Mouse (Mus musculus): ENCODE results near the gene Cdk19. TPM values are rescaled to one million over a fixed set of nuclear protein-coding genes. Genes with fewer than 3 reads are reported as not detected.

Gene Cdk19
- polyA plus RNA-seq, 1 experiment from 2014 or later, result 19.6 TPM

GRCm38 (mm10) chr10:40494181-40495162 lies 155.1 kb downstream of the Cdk19 start:
- H3K9ac ChIP-seq (replicated peaks; ENCODE audit: low read depth, low read length), result no peak overlapping the region
- no peaks in the 10 kb centered on the region for H3K36me3 ChIP-seq (ENCODE audit: control insufficient read depth, insufficient read depth)
- H3K4me3 ChIP-seq (replicated peaks; ENCODE audit: low read length), result no peak overlapping the region
- H3K9me3 ChIP-seq (ENCODE audit: control insufficient read depth, low read length), result no peaks in the 10 kb centered on the region
- no peak overlapping the region for H3K27ac ChIP-seq (ENCODE audit: low read length)
- H3K27me3 ChIP-seq (replicated peaks; ENCODE audit: control insufficient read depth, insufficient read depth, low read length), result no peaks in the 10 kb centered on the region
- ATAC-seq, result no peak
- H3K4me2 ChIP-seq (ENCODE audit: low read length), result no peak overlapping the region
- 84% methylated on average over 9 of the region's 9 CpGs for WGBS
- no peaks in the 10 kb centered on the region for H3K4me1 ChIP-seq (replicated peaks; ENCODE audit: control insufficient read depth, insufficient read depth, low read length)

DNA sequence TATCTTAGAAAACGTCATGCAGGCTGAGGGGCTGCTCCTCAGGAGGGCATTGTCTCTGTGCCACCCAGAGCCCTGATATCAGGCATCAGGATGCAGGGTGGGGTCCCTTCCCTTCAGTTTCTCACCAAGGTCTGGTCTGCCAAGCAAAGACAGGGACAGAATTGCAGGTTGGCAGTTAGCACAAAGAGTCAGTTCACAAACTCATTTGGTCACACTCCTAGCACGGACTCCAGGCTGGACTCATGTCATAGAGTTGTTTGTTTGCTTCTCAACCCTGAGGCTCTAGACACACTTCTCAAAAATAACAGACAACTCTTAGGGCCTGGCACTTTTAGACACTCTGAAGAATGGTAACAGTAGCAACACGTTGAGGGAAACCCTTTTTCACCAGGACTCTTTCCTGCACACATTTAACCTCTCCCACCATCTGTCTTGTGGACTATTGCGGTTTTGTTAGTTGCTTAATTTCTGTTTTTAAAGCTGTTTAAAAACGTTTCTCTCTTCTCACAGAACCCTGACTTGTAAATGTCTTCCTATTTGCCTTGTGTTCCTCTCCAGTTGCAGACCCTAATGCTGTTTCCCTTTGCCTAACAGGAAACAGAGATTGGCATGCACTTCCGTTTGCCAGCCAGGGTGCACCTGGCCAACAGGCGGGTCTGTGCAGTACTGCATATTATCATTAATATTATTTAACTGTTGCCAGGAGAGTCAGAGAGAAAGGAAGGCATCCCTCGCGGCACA lies 158.1 kb downstream of the Cdk19 start:
- H3K36me3 ChIP-seq (ENCODE audit: control insufficient read depth, insufficient read depth), result no peaks in the 10 kb centered on the region
- H3K27me3 ChIP-seq (replicated peaks; ENCODE audit: control insufficient read depth, insufficient read depth, low read length), result no peaks in the 10 kb centered on the region
- no peak overlapping the region for H3K4me3 ChIP-seq (replicated peaks; ENCODE audit: low read length)
- H3K4me2 ChIP-seq (ENCODE audit: low read length), result no peak overlapping the region
- peaks cover 6% of the 10 kb centered on the region for H3K4me1 ChIP-seq (replicated peaks; ENCODE audit: control insufficient read depth, insufficient read depth, low read length)
- no peak overlapping the region for H3K9ac ChIP-seq (replicated peaks; ENCODE audit: low read depth, low read length)
- WGBS, result 59% methylated on average over 9 of the region's 9 CpGs
- no peak overlapping the region for H3K27ac ChIP-seq (ENCODE audit: low read length)
- no peaks in the 10 kb centered on the region for H3K9me3 ChIP-seq (ENCODE audit: control insufficient read depth, low read length)
- no peak for ATAC-seq

GRCm38 (mm10) chr10:40498426-40498825 lies 159.1 kb downstream of the Cdk19 start:
- H3K9ac ChIP-seq (replicated peaks; ENCODE audit: low read depth, low read length), result no peak overlapping the region
- H3K27me3 ChIP-seq (replicated peaks; ENCODE audit: control insufficient read depth, insufficient read depth, low read length), result no peaks in the 10 kb centered on the region
- H3K36me3 ChIP-seq (ENCODE audit: control insufficient read depth, insufficient read depth), result no peaks in the 10 kb centered on the region
- H3K4me3 ChIP-seq (replicated peaks; ENCODE audit: low read length), result no peak overlapping the region
- no peak for ATAC-seq
- H3K4me2 ChIP-seq (ENCODE audit: low read length), result no peak overlapping the region
- 83% methylated on average over 4 of the region's 4 CpGs for WGBS
- no peak overlapping the region for H3K27ac ChIP-seq (ENCODE audit: low read length)
- H3K9me3 ChIP-seq (ENCODE audit: control insufficient read depth, low read length), result no peaks in the 10 kb centered on the region
- peaks cover 6% of the 10 kb centered on the region for H3K4me1 ChIP-seq (replicated peaks; ENCODE audit: control insufficient read depth, insufficient read depth, low read length)

- Histone ChIP-seq H3K9me3 (ENCODE audit: control insufficient read depth, low read length) (no peaks in the 10 kb centered on the region), H3K9ac (replicated peaks; ENCODE audit: low read depth, low read length) (no peak overlapping the region), H3K4me3 (replicated peaks; ENCODE audit: low read length) (no peak overlapping the region), H3K27ac (ENCODE audit: low read length) (no peak overlapping the region), H3K27me3 (replicated peaks; ENCODE audit: control insufficient read depth, insufficient read depth, low read length) (no peaks in the 10 kb centered on the region), H3K4me1 (replicated peaks; ENCODE audit: control insufficient read depth, insufficient read depth, low read length) (peaks cover 6% of the 10 kb centered on the region), H3K4me2 (ENCODE audit: low read length) (peak overlapping the region; percentile 14; the same call in 1 of the 2 replicates), H3K36me3 (ENCODE audit: control insufficient read depth, insufficient read depth) (no peaks in the 10 kb centered on the region)
- 47% methylated on average over 18 of the region's 18 CpGs for WGBS
- ATAC-seq, result peak; percentile 82
Measured at GRCm38 (mm10) chr10:40499314-40500252, 160.2 kb downstream of the Cdk19 start.

- WGBS, result 96% methylated on average over 7 of the region's 7 CpGs
- no peak overlapping the region for H3K4me2 ChIP-seq (ENCODE audit: low read length)
Measured at GRCm38 (mm10) chr10:40500723-40501245, 161.4 kb downstream of the Cdk19 start.

GRCm38 (mm10) chr10:40502734-40503133 lies 163.4 kb downstream of the Cdk19 start:
- Histone ChIP-seq H3K27me3 (replicated peaks; ENCODE audit: control insufficient read depth, insufficient read depth, low read length) (no peaks in the 10 kb centered on the region), H3K4me3 (replicated peaks; ENCODE audit: low read length) (no peak overlapping the region), H3K4me2 (ENCODE audit: low read length) (no peak overlapping the region), H3K27ac (ENCODE audit: low read length) (no peak overlapping the region), H3K36me3 (ENCODE audit: control insufficient read depth, insufficient read depth) (no peaks in the 10 kb centered on the region), H3K9ac (replicated peaks; ENCODE audit: low read depth, low read length) (no peak overlapping the region), H3K9me3 (ENCODE audit: control insufficient read depth, low read length) (no peaks in the 10 kb centered on the region), H3K4me1 (replicated peaks; ENCODE audit: control insufficient read depth, insufficient read depth, low read length) (peaks cover 6% of the 10 kb centered on the region)
- ATAC-seq, result no peak
- WGBS, result 90% methylated on average over 2 of the region's 3 CpGs

More at GRCm38 (mm10) chr10:40500723-40501245, 161.4 kb downstream of the Cdk19 start:
- no peak for ATAC-seq
- no peak overlapping the region for H3K4me3 ChIP-seq (replicated peaks; ENCODE audit: low read length)
- no peak overlapping the region for H3K27ac ChIP-seq (ENCODE audit: low read length)
- H3K36me3 ChIP-seq (ENCODE audit: control insufficient read depth, insufficient read depth), result no peaks in the 10 kb centered on the region
- peaks cover 6% of the 10 kb centered on the region for H3K4me1 ChIP-seq (replicated peaks; ENCODE audit: control insufficient read depth, insufficient read depth, low read length)
- no peaks in the 10 kb centered on the region for H3K9me3 ChIP-seq (ENCODE audit: control insufficient read depth, low read length)
- no peaks in the 10 kb centered on the region for H3K27me3 ChIP-seq (replicated peaks; ENCODE audit: control insufficient read depth, insufficient read depth, low read length)
- H3K9ac ChIP-seq (replicated peaks; ENCODE audit: low read depth, low read length), result no peak overlapping the region

- no peaks in the 10 kb centered on the region for H3K27me3 ChIP-seq (replicated peaks; ENCODE audit: control insufficient read depth, insufficient read depth, low read length)
- no peak overlapping the region for H3K4me3 ChIP-seq (replicated peaks; ENCODE audit: low read length)
- H3K9me3 ChIP-seq (ENCODE audit: control insufficient read depth, low read length), result no peaks in the 10 kb centered on the region
- no peak for ATAC-seq
- no peaks in the 10 kb centered on the region for H3K4me1 ChIP-seq (replicated peaks; ENCODE audit: control insufficient read depth, insufficient read depth, low read length)
- no peaks in the 10 kb centered on the region for H3K36me3 ChIP-seq (ENCODE audit: control insufficient read depth, insufficient read depth)
- H3K4me2 ChIP-seq (ENCODE audit: low read length), result no peak overlapping the region
- no peak overlapping the region for H3K27ac ChIP-seq (ENCODE audit: low read length)
- 89% methylated on average over 5 of the region's 5 CpGs for WGBS
- no peak overlapping the region for H3K9ac ChIP-seq (replicated peaks; ENCODE audit: low read depth, low read length)
Measured at GRCm38 (mm10) chr10:40510356-40510755, 171.0 kb downstream of the Cdk19 start.

DNA sequence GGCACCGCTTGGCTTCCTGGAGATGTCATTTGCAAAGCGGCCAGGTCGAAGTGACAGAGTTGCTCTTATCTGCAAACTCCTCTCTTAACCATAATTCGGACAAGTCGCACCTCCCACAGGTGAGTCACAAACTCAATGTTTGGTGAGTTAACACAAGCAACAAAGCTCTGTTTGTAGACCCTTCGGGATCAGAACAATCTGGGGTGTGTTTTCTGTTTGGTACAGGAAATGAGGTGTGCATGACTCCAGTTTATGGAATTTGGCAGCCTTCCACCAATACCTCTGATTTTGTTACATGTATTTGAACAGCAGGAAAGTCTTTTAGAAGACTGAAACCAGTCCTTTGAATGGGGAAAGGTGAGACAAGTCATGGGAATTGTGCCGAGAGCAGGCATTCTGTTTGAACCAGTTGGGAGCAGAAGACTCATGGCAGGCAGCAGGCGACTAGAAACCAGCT lies 171.9 kb downstream of the Cdk19 start:
- H3K9ac ChIP-seq (replicated peaks; ENCODE audit: low read depth, low read length), result no peak overlapping the region
- no peak overlapping the region for H3K4me3 ChIP-seq (replicated peaks; ENCODE audit: low read length)
- no peaks in the 10 kb centered on the region for H3K4me1 ChIP-seq (replicated peaks; ENCODE audit: control insufficient read depth, insufficient read depth, low read length)
- WGBS, result 91% methylated on average over 8 of the region's 8 CpGs
- no peak for ATAC-seq
- H3K36me3 ChIP-seq (ENCODE audit: control insufficient read depth, insufficient read depth), result no peaks in the 10 kb centered on the region
- no peaks in the 10 kb centered on the region for H3K9me3 ChIP-seq (ENCODE audit: control insufficient read depth, low read length)
- H3K4me2 ChIP-seq (ENCODE audit: low read length), result no peak overlapping the region
- H3K27ac ChIP-seq (ENCODE audit: low read length), result no peak overlapping the region
- no peaks in the 10 kb centered on the region for H3K27me3 ChIP-seq (replicated peaks; ENCODE audit: control insufficient read depth, insufficient read depth, low read length)

Measured in forebrain, embryonic 16.5 days (tissue).